Mouse (Mus musculus) myocyte (in vitro differentiated cells): ENCODE data around the gene Styx. TPM values are rescaled to one million over a fixed set of nuclear protein-coding genes. Genes with fewer than 3 reads are reported as not detected.
"Not testable (repeated sequence)": the region's sequence is repeated elsewhere in the genome, so short reads cannot be mapped to it uniquely, and the experiment has no call there.

Experiments used
- H3K27me3 ChIP-seq: one replicate; pipeline ENCODE4 v1.6.1; 2011; ENCODE audit not compliant: control insufficient read depth, insufficient read depth, insufficient read length
- H3K36me3 ChIP-seq: one replicate; pipeline ENCODE4 v1.6.1; 2011; ENCODE audit not compliant: control insufficient read depth, insufficient read depth
- H3K4me2 ChIP-seq: one replicate; pipeline ENCODE4 v1.6.1; 2011; ENCODE audit warnings: low read depth, control low read depth
- H3K4me3 ChIP-seq: one replicate; pipeline ENCODE4 v1.5.1; 2011; ENCODE audit warnings: mild to moderate bottlenecking, control low read depth, moderate library complexity
- H3K79me2 ChIP-seq: one replicate; pipeline ENCODE4 v1.6.1; 2011; ENCODE audit not compliant: control insufficient read depth, insufficient read depth
- H3ac ChIP-seq: one replicate; pipeline ENCODE4 v1.6.1; 2011; ENCODE audit not compliant: control insufficient read depth, insufficient read length
- CEBPB ChIP-seq: IDR thresholded peaks from 2 replicates; pipeline ENCODE4 v1.6.1; 2011; ENCODE audit warnings: mild to moderate bottlenecking, moderate library complexity; ENCODE audit not compliant: poor library complexity, insufficient read depth, severe bottlenecking
- E2F4 ChIP-seq: IDR thresholded peaks from one replicate; pipeline ENCODE4 v1.6.1; 2011; ENCODE audit warnings: mild to moderate bottlenecking, control low read depth, moderate library complexity; ENCODE audit not compliant: insufficient read depth
- MAX ChIP-seq: IDR thresholded peaks from one replicate; pipeline ENCODE4 v1.6.1; 2011; ENCODE audit warnings: low read depth, mild to moderate bottlenecking, control low read depth
- MYOD1 ChIP-seq, 3 experiments: IDR thresholded peaks; one replicate each; pipeline ENCODE4 v1.6.1; 2011; ENCODE audit warnings: control low read depth in 2 of 3, low read depth in 2 of 3, mild to moderate bottlenecking in 2 of 3, moderate library complexity in 1 of 3; ENCODE audit not compliant: insufficient read length in 2 of 3, control insufficient read depth in 1 of 3
- MYOG ChIP-seq, 3 experiments: IDR thresholded peaks; one replicate each; pipeline ENCODE4 v1.6.1; 2011; ENCODE audit warnings: control low read depth in 2 of 3, low read depth in 2 of 3, mild to moderate bottlenecking in 2 of 3; ENCODE audit not compliant: insufficient read length in 2 of 3, control insufficient read depth in 1 of 3, insufficient read depth in 1 of 3
- POLR2A ChIP-seq: IDR thresholded peaks from one replicate; pipeline ENCODE4 v1.6.1; 2011; ENCODE audit warnings: low read depth, mild to moderate bottlenecking, control low read depth, moderate library complexity; ENCODE audit not compliant: insufficient read length
- POLR2AphosphoS2 ChIP-seq: IDR thresholded peaks from one replicate; pipeline ENCODE4 v1.6.1; 2011; ENCODE audit warnings: low read depth, control low read depth; ENCODE audit not compliant: insufficient read length
- REST ChIP-seq: IDR thresholded peaks from one replicate; pipeline ENCODE4 v1.6.1; 2011; ENCODE audit warnings: mild to moderate bottlenecking, control low read depth, moderate library complexity; ENCODE audit not compliant: insufficient read depth, insufficient read length
- SRF ChIP-seq: IDR thresholded peaks from one replicate; pipeline ENCODE4 v1.6.1; 2011; ENCODE audit warnings: low read depth; ENCODE audit not compliant: control insufficient read depth, insufficient read length
- TCF12 ChIP-seq: IDR thresholded peaks from one replicate; pipeline ENCODE4 v1.6.1; 2011; ENCODE audit warnings: mild to moderate bottlenecking, control low read depth; ENCODE audit not compliant: poor library complexity, insufficient read depth, severe bottlenecking
- TCF3 ChIP-seq: IDR thresholded peaks from one replicate; pipeline ENCODE4 v1.6.1; 2011; ENCODE audit warnings: low read depth, control low read depth; ENCODE audit not compliant: insufficient read length
- USF1 ChIP-seq: IDR thresholded peaks from one replicate; pipeline ENCODE4 v1.6.1; 2011; ENCODE audit warnings: low read depth, mild to moderate bottlenecking, control low read depth, moderate library complexity
- polyA plus RNA-seq: library from polyadenylated mRNA; unstranded; fragments of >200 nt; fragmentation: generic; extraction: Trizol; gene quantifications from one replicate; pipeline ENCODE4 v1.2.1, GENCODE M21; 2012; ENCODE audit warnings: missing spikeins

Styx gene
- polyA plus RNA-seq, 1 experiment = 6.3 TPM

DNA sequence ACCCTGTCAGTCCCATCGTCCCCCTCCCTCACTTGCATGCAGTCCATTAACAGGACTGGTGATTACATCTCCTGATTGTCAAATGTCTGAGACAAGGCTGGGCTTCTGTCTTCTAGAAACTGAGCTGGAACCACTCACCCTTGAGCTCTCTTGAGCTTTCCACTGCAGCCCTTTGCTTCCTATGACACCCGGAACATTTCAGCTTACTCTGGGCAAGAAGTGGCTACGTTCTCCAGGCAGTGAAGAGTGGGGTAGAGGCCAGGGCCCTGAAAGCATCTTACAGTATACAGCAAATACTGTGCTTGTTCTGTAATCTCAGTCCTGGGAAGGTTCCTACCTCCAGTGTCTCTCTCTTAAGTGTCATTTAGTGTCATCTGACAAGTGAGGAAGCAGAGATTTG is 38.3 kb downstream of the Styx start:
- Histone ChIP-seq H3K4me3 (peak overlapping the region; percentile 42), H3K36me3 (peaks cover 10% of the 10 kb centered on the region), H3ac (peak overlapping the region; percentile 52), H3K79me2 (peaks cover 34% of the 10 kb centered on the region), H3K27me3 (no peaks in the 10 kb centered on the region), H3K4me2 (peak overlapping the region; percentile 79)
- TF ChIP-seq MAX (no peak), E2F4 (no peak), SRF (no peak), CEBPB (no peak), TCF3 (no peak), TCF12 (no peak), MYOD1 (IDR thresholded peaks at IDR 0.05; ENCODE audit: control insufficient read depth in 1 of 3, insufficient read length in 2 of 3, low read depth in 2 of 3) (no peak), MYOG (IDR thresholded peaks at IDR 0.05; ENCODE audit: control insufficient read depth in 1 of 3, insufficient read depth in 1 of 3, insufficient read length in 2 of 3, low read depth in 2 of 3) (no peak)

DNA sequence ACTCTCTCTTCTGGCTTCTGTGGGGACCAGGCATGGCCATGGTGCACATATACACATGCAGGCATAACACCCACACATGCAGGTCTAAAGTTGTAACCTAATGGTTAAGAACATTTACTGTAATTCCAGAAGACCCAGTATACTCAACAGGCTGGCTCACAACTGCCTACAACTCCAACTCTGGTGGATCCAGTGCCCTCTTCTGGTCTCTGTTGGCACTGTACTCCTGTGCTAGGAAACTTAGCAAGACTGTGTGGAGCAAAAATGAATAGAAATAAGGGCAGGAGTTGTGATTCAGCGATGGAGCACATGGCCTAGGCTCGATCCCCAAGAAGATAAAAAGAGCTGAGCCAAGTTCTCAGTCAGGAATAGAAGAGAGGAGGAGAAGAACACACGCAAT is 48.9 kb downstream of the Styx start:
- no peak overlapping the region for H3K4me2 ChIP-seq
- no peak overlapping the region for H3ac ChIP-seq
- H3K27me3 ChIP-seq = no peaks in the 10 kb centered on the region
- no peak overlapping the region for H3K4me3 ChIP-seq
- no peaks in the 10 kb centered on the region for H3K36me3 ChIP-seq
- no peaks in the 10 kb centered on the region for H3K79me2 ChIP-seq
- no peak for TF ChIP-seq POLR2A
- TF ChIP-seq MAX = no peak
- no peak for TF ChIP-seq E2F4
- no peak for TF ChIP-seq CEBPB
- TF ChIP-seq USF1 = no peak
- no peak for TF ChIP-seq TCF12
- no peak for TF ChIP-seq REST
- no peak for TF ChIP-seq SRF
- TF ChIP-seq MYOD1 (IDR thresholded peaks at IDR 0.05; ENCODE audit: control insufficient read depth in 1 of 3, insufficient read length in 2 of 3, low read depth in 2 of 3) = no peak
- TF ChIP-seq POLR2AphosphoS2 = no peak
- no peak for TF ChIP-seq MYOG (IDR thresholded peaks at IDR 0.05; ENCODE audit: control insufficient read depth in 1 of 3, insufficient read depth in 1 of 3, insufficient read length in 2 of 3, low read depth in 2 of 3)
- no peak for TF ChIP-seq TCF3

- no peaks in the 10 kb centered on the region for H3K79me2 ChIP-seq
- no peaks in the 10 kb centered on the region for H3K36me3 ChIP-seq
- H3K27me3 ChIP-seq = no peaks in the 10 kb centered on the region
- TF ChIP-seq SRF (no peak), CEBPB (no peak)
- H3ac ChIP-seq = no peak overlapping the region
- H3K4me2 ChIP-seq = no peak overlapping the region
- no peak overlapping the region for H3K4me3 ChIP-seq
Observed at GRCm38 (mm10) chr14:45403651-45404050, 52.8 kb downstream of the Styx start.

DNA sequence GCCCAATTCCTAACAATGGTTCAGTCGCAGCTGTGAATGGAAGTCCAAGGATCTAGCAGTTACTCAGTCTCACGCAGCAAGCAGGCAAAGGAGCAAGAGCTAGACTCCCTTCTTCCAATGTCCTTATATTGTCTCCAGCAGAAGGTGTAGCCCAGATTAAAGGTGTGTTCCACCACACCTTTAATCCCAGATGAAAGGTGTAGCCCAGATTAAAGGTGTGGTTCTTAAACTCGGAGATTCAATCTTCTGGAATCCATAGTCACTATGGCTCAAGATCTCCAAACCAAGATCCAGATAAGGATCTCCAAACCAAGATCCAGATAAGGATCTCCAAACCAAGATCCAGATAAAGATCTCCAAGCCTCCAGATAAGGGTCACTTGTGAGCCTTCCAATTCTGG is 53.9 kb downstream of the Styx start, which contains the start of gene Gnpnat1:
Gene Gnpnat1 (minus strand): TSS at position 101 of the 400 bp plus-strand sequence.
- not testable (repeated sequence) for H3K79me2 ChIP-seq, H3ac ChIP-seq, H3K36me3 ChIP-seq, H3K4me2 ChIP-seq, H3K4me3 ChIP-seq, H3K27me3 ChIP-seq

- Histone ChIP-seq H3K79me2 (no peaks in the 10 kb centered on the region), H3ac (no peak overlapping the region), H3K4me3 (no peak overlapping the region), H3K4me2 (no peak overlapping the region), H3K36me3 (no peaks in the 10 kb centered on the region), H3K27me3 (peaks cover 15% of the 10 kb centered on the region)
- TF ChIP-seq REST (no peak), MYOD1 (IDR thresholded peaks at IDR 0.05; ENCODE audit: control insufficient read depth in 1 of 3, insufficient read length in 2 of 3, low read depth in 2 of 3) (no peak), POLR2AphosphoS2 (no peak)
Observed at GRCm38 (mm10) chr14:45416265-45416664, 65.4 kb downstream of the Styx start.

DNA sequence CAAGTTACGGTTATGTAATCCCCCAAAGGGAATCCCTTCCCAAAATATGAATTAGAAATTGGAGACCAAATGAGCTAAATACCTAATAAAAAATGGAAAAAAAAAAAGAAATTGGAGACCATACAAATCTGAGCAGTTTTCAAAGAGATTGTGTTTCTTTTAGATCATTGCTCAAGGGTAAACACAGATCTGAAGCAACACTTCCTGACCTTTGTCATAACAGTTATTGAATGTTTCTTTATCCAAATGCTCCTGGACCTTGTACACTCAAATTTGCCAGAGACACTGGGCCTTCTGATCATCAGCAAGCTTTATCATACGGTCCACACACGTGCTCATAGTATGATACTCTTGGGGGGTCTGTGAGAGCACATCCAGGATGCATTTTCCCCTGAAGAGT is 67.7 kb downstream of the Styx start:
- Histone ChIP-seq H3K79me2 (no peaks in the 10 kb centered on the region), H3K4me2 (no peak overlapping the region), H3K27me3 (peaks cover 6% of the 10 kb centered on the region), H3ac (no peak overlapping the region), H3K36me3 (no peaks in the 10 kb centered on the region), H3K4me3 (no peak overlapping the region)
- TF ChIP-seq SRF (no peak), TCF12 (no peak), USF1 (no peak), TCF3 (no peak), E2F4 (no peak), POLR2A (no peak), MYOG (IDR thresholded peaks at IDR 0.05; ENCODE audit: control insufficient read depth in 1 of 3, insufficient read depth in 1 of 3, insufficient read length in 2 of 3, low read depth in 2 of 3) (no peak), POLR2AphosphoS2 (no peak), MAX (no peak)
